Mouse (Mus musculus) limb, embryonic 11.5 days (tissue): ENCODE data around the gene Zfp3. TPM values are rescaled to one million over a fixed set of nuclear protein-coding genes. Genes with fewer than 3 reads are reported as not detected.

Experiments used
- ATAC-seq: fragments of 200-750 bp; cut with Nextera tagmentation; 2 replicates; pipeline ENCODE4 v1.8.0; 2017; ENCODE audit warnings: low read depth; ENCODE audit not compliant: insufficient number of reproducible peaks, low FRiP score, low TSS enrichment
- DNase-seq: peaks from one replicate; pipeline ENCODE4 v3.0.0-alpha.2; 2015; ENCODE audit warnings: low spot score
- H3K27ac ChIP-seq: fragments of 300-500 bp; sonication (generic); replicated peaks from 2 replicates; pipeline ENCODE4 v1.5.1; 2014; ENCODE audit warnings: low read depth, mild to moderate bottlenecking, low read length
- H3K27me3 ChIP-seq: fragments of 300-500 bp; sonication (generic); 2 replicates; pipeline ENCODE4 v1.6.1; 2014; ENCODE audit warnings: mild to moderate bottlenecking, low read length, mixed read lengths; ENCODE audit not compliant: control insufficient read depth, insufficient read depth
- H3K36me3 ChIP-seq: fragments of 300-500 bp; sonication (generic); 2 replicates; pipeline ENCODE4 v1.6.1; 2014; ENCODE audit warnings: mild to moderate bottlenecking, low read length, moderate library complexity, mixed read lengths; ENCODE audit not compliant: control insufficient read depth, insufficient read depth
- H3K4me1 ChIP-seq: fragments of 300-500 bp; sonication (generic); 2 replicates; pipeline ENCODE4 v1.6.1; 2014; ENCODE audit warnings: low read length, mixed read lengths; ENCODE audit not compliant: control insufficient read depth, insufficient read depth
- H3K4me2 ChIP-seq: fragments of 300-500 bp; sonication (generic); 2 replicates; pipeline ENCODE4 v1.6.1; 2014; ENCODE audit warnings: low read depth, mild to moderate bottlenecking, moderate library complexity; ENCODE audit not compliant: severe bottlenecking
- H3K4me3 ChIP-seq: fragments of 300-500 bp; sonication (generic); 2 replicates; pipeline ENCODE4 v1.5.1; 2014; ENCODE audit warnings: low read depth, low read length
- H3K9ac ChIP-seq: fragments of 300-500 bp; sonication (generic); 2 replicates; pipeline ENCODE4 v1.6.1; 2014; ENCODE audit warnings: mild to moderate bottlenecking, low read length
- H3K9me3 ChIP-seq: fragments of 300-500 bp; sonication (generic); 2 replicates; pipeline ENCODE4 v1.6.1; 2016; ENCODE audit warnings: low read length; ENCODE audit not compliant: control insufficient read depth
- WGBS: fragments of 180-500 bp; shearing (Covaris S2); extraction: QIAGEN DNeasy Blood & Tissue Kit; methylation state at CpG from one replicate; pipeline ENCODE4 v1.1.7; 2014; 5-methylcytosine and 5-hydroxymethylcytosine counted together
- polyA plus RNA-seq: library from polyadenylated mRNA; unstranded; fragments of >200 nt; fragmentation: Nextera tagmentation; extraction: Ambion mirVana; gene quantifications from 2 replicates; pipeline ENCODE4 v1.2.1, GENCODE M21; 2014

The Zfp3 gene
- polyA plus RNA-seq, 1 experiment from 2014 or later = 5.8 TPM

DNA sequence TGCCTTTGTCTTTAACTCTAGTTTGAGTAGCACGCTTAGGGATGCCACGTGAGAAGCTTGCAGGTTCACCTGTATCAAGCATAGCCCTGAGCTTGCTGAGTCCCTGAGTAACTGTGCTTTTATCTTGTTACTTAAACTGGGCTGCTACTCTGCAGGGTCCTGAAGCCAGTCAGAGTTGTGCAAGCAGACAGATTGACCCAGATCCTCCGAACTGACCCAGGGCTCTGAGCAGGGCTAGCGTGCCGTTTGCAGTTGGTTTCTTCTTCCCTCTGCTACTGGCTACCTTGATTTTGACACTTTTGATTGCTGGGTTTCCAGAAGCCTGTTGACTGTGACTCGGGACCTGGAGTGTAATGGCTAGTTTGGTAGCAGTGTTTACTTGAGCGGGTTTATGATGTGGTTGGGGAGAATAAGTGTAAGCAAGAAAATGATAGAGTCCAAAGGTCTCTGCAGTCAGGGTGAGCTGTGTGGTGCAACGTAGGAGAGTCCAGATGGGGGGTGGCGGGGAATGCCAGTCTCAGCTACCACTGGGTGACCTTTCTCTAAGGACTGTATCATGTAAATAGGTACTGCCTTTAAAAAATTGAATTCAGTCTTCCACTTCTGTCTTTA, 33.5 kb upstream of the Zfp3 start:
- H3K27me3 ChIP-seq = no peaks in the 10 kb centered on the region
- 79% methylated on average over 9 of the region's 9 CpGs for WGBS
- no peak overlapping the region for H3K27ac ChIP-seq
- no peak overlapping the region for H3K4me3 ChIP-seq
- H3K36me3 ChIP-seq = peaks cover 18% of the 10 kb centered on the region
- DNase-seq (no peak), ATAC-seq (no peak)
- H3K9me3 ChIP-seq = no peaks in the 10 kb centered on the region
- H3K4me2 ChIP-seq = no peak overlapping the region
- H3K9ac ChIP-seq = no peak overlapping the region
- H3K4me1 ChIP-seq = 0 out of 2 replicates have a peak, but pooled peaks cover 2% of the 10 kb centered on the region

DNA sequence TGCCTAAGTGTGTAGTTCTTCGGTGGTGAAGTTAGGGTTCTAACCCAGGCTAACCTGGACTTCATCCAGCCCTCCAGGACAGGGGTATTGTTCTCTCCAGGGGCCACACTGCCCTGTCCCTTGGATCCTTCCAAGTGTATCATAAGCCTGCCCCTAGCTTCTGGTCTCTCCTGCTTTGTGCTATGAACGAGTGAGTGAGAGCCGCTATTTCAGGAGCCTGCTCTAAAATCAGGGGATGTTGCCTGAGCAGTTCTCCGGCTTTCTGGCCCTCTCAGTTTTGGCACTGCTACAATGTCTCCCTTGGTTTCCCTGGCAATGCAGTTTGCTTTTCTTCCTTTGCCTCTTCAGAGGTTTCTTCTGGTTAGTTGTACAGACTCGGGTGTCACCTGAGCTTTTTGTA, 32.8 kb upstream of the Zfp3 start:
- H3K27me3 ChIP-seq = no peaks in the 10 kb centered on the region
- 0 out of 2 replicates have a peak, but pooled peaks cover 2% of the 10 kb centered on the region for H3K4me1 ChIP-seq
- ATAC-seq (no peak), DNase-seq (no peak)
- WGBS = 70% methylated on average over 5 of the region's 5 CpGs
- no peak overlapping the region for H3K9ac ChIP-seq
- no peak overlapping the region for H3K4me2 ChIP-seq
- no peak overlapping the region for H3K27ac ChIP-seq
- peaks cover 13% of the 10 kb centered on the region for H3K36me3 ChIP-seq
- no peaks in the 10 kb centered on the region for H3K9me3 ChIP-seq
- no peak overlapping the region for H3K4me3 ChIP-seq

DNA sequence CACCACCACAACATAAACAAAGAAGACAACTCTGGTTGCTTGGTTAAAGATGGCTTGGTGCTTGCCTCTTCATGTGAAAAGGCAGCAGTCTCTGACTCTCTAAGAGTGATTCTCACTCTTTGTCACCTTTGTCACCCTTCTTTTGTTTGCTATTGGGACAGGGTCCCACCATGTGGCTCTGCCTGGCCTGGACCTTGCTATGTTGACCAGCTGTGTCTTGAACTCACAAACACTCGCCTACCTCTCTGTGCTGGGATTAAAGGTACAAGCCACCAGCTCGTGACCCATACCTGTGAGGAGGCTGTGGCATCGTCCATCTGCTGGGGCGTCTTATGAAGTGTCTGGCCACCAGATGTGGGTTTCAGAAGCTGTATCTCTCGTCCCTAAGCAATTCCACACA, 30.8 kb upstream of the Zfp3 start:
- 22% methylated on average over 5 of the region's 5 CpGs for WGBS

DNA sequence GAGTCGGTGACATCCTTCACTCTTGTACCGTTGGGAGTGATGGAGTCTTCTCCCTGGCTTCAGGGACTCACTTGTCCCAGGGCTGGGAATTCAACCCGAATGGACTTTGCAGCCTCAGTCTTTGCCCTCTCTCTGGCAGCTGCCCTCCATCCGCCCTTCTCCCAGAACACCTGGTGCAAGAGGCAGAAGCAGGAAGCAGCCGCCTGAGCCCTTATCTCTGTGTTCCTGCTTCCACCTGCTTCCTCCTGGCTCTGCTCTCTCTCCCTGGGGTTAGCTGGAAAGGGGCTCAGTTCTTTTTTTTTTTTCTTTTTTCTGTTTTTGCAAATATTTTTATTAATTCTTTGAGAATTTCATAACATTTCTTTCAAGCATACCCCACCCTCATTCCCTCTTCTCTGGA, 26.3 kb upstream of the Zfp3 start:
- H3K4me1 ChIP-seq = 0 out of 2 replicates have a peak, but pooled peaks cover 2% of the 10 kb centered on the region
- DNase-seq (no peak), ATAC-seq (no peak)
- 71% methylated on average over 5 of the region's 5 CpGs for WGBS
- no peak overlapping the region for H3K27ac ChIP-seq
- no peak overlapping the region for H3K4me3 ChIP-seq
- no peak overlapping the region for H3K4me2 ChIP-seq
- H3K27me3 ChIP-seq = no peaks in the 10 kb centered on the region
- no peaks in the 10 kb centered on the region for H3K36me3 ChIP-seq
- no peak overlapping the region for H3K9ac ChIP-seq
- no peaks in the 10 kb centered on the region for H3K9me3 ChIP-seq

More for the DNA sequence above, 30.8 kb upstream of the Zfp3 start:
- no peak for DNase-seq
- ATAC-seq = no peak
- no peak overlapping the region for H3K27ac ChIP-seq
- H3K4me2 ChIP-seq = no peak overlapping the region
- H3K4me3 ChIP-seq = no peak overlapping the region
- 0 out of 2 replicates have a peak, but pooled peaks cover 2% of the 10 kb centered on the region for H3K4me1 ChIP-seq
- H3K9ac ChIP-seq = no peak overlapping the region
- H3K9me3 ChIP-seq = no peaks in the 10 kb centered on the region
- peaks cover 2% of the 10 kb centered on the region; the same call in 1 of the 2 replicates for H3K36me3 ChIP-seq
- no peaks in the 10 kb centered on the region for H3K27me3 ChIP-seq

GRCm38 (mm10) chr11:70741603-70742002, 22.4 kb upstream of the Zfp3 start:
- 86% methylated on average over 3 of the region's 3 CpGs for WGBS
- Histone ChIP-seq H3K27me3 (no peaks in the 10 kb centered on the region), H3K4me3 (no peak overlapping the region), H3K4me1 (no peaks in the 10 kb centered on the region), H3K9me3 (no peaks in the 10 kb centered on the region), H3K36me3 (no peaks in the 10 kb centered on the region), H3K4me2 (no peak overlapping the region), H3K27ac (no peak overlapping the region), H3K9ac (no peak overlapping the region)
- no peak for DNase-seq
- no peak for ATAC-seq

- ATAC-seq = no peak
- Histone ChIP-seq H3K9me3 (no peaks in the 10 kb centered on the region), H3K27me3 (no peaks in the 10 kb centered on the region), H3K4me2 (no peak overlapping the region), H3K4me3 (no peak overlapping the region), H3K4me1 (no peaks in the 10 kb centered on the region), H3K36me3 (no peaks in the 10 kb centered on the region), H3K27ac (no peak overlapping the region), H3K9ac (no peak overlapping the region)
- DNase-seq = no peak
- 87% methylated on average over 7 of the region's 7 CpGs for WGBS
These were observed 21.9 kb upstream of the Zfp3 start for GRCm38 (mm10) chr11:70742117-70742516.

- ATAC-seq = no peak
These were observed 21.2 kb upstream of the Zfp3 start for GRCm38 (mm10) chr11:70742581-70743459.

GRCm38 (mm10) chr11:70745636-70746035, 18.4 kb upstream of the Zfp3 start:
- Histone ChIP-seq H3K27ac (no peak overlapping the region), H3K4me1 (no peaks in the 10 kb centered on the region), H3K9me3 (no peaks in the 10 kb centered on the region), H3K36me3 (no peaks in the 10 kb centered on the region), H3K9ac (no peak overlapping the region), H3K27me3 (no peaks in the 10 kb centered on the region), H3K4me3 (no peak overlapping the region), H3K4me2 (no peak overlapping the region)
- no peak for ATAC-seq
- DNase-seq = no peak
- WGBS = 82% methylated on average over 7 of the region's 7 CpGs

More at GRCm38 (mm10) chr11:70742581-70743459, 21.2 kb upstream of the Zfp3 start:
- no peak overlapping the region for H3K27ac ChIP-seq
- H3K9me3 ChIP-seq = no peaks in the 10 kb centered on the region
- DNase-seq = no peak
- H3K36me3 ChIP-seq = no peaks in the 10 kb centered on the region
- H3K4me3 ChIP-seq = no peak overlapping the region
- no peaks in the 10 kb centered on the region for H3K4me1 ChIP-seq
- WGBS = 85% methylated on average over 12 of the region's 12 CpGs
- no peaks in the 10 kb centered on the region for H3K27me3 ChIP-seq
- no peak overlapping the region for H3K4me2 ChIP-seq
- H3K9ac ChIP-seq = no peak overlapping the region
